Mouse (Mus musculus) heart, adult 18-20 months (tissue): ENCODE measurements around the gene Ypel5. TPM values are rescaled to one million over a fixed set of nuclear protein-coding genes. Genes with fewer than 3 reads are reported as not detected.

ENCODE experiments used
- DNase-seq, 2 experiments: peaks; one replicate each; pipeline ENCODE4 v3.0.0; 2021 to 2022; ENCODE audit warnings: mixed read lengths in 1 of 2
- long read RNA-seq, 2 experiments: library from polyadenylated mRNA; stranded (forward); transcript quantifications; one replicate each; pipeline ENCODE4 v2.0.0; 2021
- total RNA-seq, 2 experiments: library from RNA; stranded (reverse); gene quantifications; 2 replicates each; pipeline ENCODE4 v1.2.3; 2021

Ypel5 gene
- total RNA-seq: 10 to 100 TPM; 39.3 to 42.8 TPM
- long read RNA-seq, experiment 1, transcript Ypel5-201 (3 exons, 3,120 nt): major isoform, 35 of 54 reads
- long read RNA-seq, experiment 1, transcript Ypel5-202 (3 exons, 2,419 nt): minor isoform, 14 of 54 reads
- long read RNA-seq, experiment 1, partial matches to known transcripts: 0 of 54 reads
- long read RNA-seq, experiment 1, other reads (novel, unspliced or antisense): 3 of 54 reads
- long read RNA-seq, experiment 2, transcript Ypel5-201 (3 exons, 3,120 nt): major isoform, 11 of 24 reads
- long read RNA-seq, experiment 2, transcript Ypel5-202 (3 exons, 2,419 nt): minor isoform, 7 of 24 reads
- long read RNA-seq, experiment 2, partial matches to known transcripts: 0 of 24 reads
- long read RNA-seq, experiment 2, other reads (novel, unspliced or antisense): 3 of 24 reads

GRCm38 (mm10) chr17:72836158-72837115 lies at the start of gene Ypel5:
Ypel5 (plus strand) TSS chr17:72836453.
- peak; percentile 98 to 99 for DNase-seq

- DNase-seq: peak in 1 of 2 experiments; percentile 28
Observed at GRCm38 (mm10) chr17:72787886-72788436, 48.3 kb upstream of the Ypel5 start.

GRCm38 (mm10) chr17:72793278-72793677 lies 43.0 kb upstream of the Ypel5 start:
- DNase-seq: no peak

GRCm38 (mm10) chr17:72794660-72795059 lies 41.6 kb upstream of the Ypel5 start:
- no peak for DNase-seq

- peak in 1 of 2 experiments; percentile 11 for DNase-seq
Observed at GRCm38 (mm10) chr17:72795392-72796047, 40.7 kb upstream of the Ypel5 start.

GRCm38 (mm10) chr17:72796506-72796905 lies 39.7 kb upstream of the Ypel5 start:
- no peak for DNase-seq

- peak; percentile 50 to 68 for DNase-seq
Observed at GRCm38 (mm10) chr17:72797867-72798266, 38.4 kb upstream of the Ypel5 start.

GRCm38 (mm10) chr17:72809942-72810654 lies 26.2 kb upstream of the Ypel5 start:
- DNase-seq: no peak

- DNase-seq: peak; percentile 35 to 78
Observed at GRCm38 (mm10) chr17:72813419-72814315, 22.6 kb upstream of the Ypel5 start.

GRCm38 (mm10) chr17:72817574-72817973 lies 18.7 kb upstream of the Ypel5 start:
- no peak for DNase-seq

- no peak for DNase-seq
Observed at GRCm38 (mm10) chr17:72819714-72820113, 16.5 kb upstream of the Ypel5 start.

- peak in 1 of 2 experiments; percentile 44 for DNase-seq
Observed at GRCm38 (mm10) chr17:72820425-72820824, 15.8 kb upstream of the Ypel5 start.

GRCm38 (mm10) chr17:72821923-72822322 lies 14.3 kb upstream of the Ypel5 start:
- DNase-seq: no peak

GRCm38 (mm10) chr17:72826916-72827534 lies 9.2 kb upstream of the Ypel5 start:
- no peak for DNase-seq

GRCm38 (mm10) chr17:72828027-72828678 lies 8.1 kb upstream of the Ypel5 start:
- no peak for DNase-seq

GRCm38 (mm10) chr17:72828687-72829086 lies 7.6 kb upstream of the Ypel5 start:
- no peak for DNase-seq

- DNase-seq: peak; percentile 93 to 95
Observed at GRCm38 (mm10) chr17:72837140-72837712, 973 bp downstream of the Ypel5 start.

- peak; percentile 35 for DNase-seq
Observed at GRCm38 (mm10) chr17:72837824-72838474, 1.7 kb downstream of the Ypel5 start.
